Mouse (Mus musculus): ENCODE results near the gene Irf2.
A peak's percentile ranks its signal among the peaks of the same experiment; 100 is the strongest.

Irf2 gene

DNA sequence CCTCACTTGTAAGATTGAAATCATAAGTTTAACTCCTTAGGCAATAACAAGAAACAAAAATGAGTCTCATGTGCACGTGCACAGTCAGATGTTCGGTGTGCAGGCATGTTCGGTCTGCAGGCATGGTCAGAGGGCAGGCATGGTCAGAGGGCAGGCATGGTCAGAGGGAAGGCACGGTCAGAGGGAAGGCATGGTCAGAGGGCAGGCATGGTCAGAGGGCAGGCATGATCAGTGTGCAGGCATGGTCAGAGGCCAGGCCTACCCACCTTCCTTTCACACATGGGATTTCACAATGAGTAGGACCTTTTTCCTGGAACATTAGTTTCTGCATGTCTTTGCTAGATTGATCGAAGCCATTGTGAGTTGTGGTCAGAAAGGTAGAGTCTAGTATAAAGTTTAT lies 65.2 kb downstream of the Irf2 start:
- no peak for DNase-seq

DNA sequence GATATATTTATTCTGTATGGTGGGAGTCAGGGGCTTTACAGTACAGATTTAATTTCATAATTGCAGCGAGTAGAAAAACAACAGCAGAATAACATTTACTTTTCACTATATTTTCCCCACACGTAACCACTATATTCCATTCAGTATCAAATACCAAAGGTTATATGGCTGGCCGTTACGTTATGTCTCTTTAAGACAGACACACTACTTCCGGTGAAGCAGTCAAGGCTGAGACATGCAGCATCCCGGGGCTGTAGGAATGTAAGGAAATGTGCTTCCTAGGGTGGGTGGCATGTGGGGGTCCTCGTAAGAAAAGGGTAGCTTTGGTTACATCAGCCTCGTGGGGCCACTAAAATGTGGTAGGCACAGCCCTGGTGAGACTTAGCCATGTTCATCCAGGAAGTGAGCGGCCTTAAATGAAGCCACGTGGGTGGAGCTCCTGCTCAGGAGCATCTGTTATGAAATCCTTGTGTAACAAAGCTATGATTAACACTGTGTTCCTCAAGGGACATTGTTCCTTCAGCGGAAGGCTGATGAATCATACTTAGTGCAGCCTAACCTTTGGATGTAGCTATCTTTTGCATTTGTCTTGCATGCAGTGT lies 71.6 kb downstream of the Irf2 start:
- DNase-seq: peak; percentile 38

DNA sequence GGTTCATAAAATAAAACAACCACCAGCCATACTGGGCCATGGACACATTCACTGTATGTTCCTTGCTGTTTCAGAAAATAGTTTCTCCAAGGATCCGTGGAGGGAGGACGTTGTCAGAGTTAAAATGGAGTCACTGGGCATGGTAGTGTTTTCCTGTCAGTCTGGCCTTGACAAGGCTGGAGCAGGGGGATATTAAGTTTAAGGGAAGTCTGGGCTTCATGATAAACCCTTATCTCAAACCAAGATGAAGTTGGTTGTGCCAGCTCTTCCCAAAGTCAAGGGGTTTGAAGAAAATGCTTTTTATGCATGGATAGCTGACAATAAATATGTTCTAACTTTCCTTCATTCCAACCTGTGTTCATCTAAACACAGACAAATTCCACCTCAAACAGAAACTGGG lies 72.4 kb downstream of the Irf2 start:
- DNase-seq: no peak

- no peak for DNase-seq
Measured at GRCm38 (mm10) chr8:46812966-46813365, 73.4 kb downstream of the Irf2 start.

GRCm38 (mm10) chr8:46818106-46818989 lies 78.8 kb downstream of the Irf2 start:
- no peak for DNase-seq

GRCm38 (mm10) chr8:46818990-46819288 lies 79.4 kb downstream of the Irf2 start:
- DNase-seq: no peak

DNA sequence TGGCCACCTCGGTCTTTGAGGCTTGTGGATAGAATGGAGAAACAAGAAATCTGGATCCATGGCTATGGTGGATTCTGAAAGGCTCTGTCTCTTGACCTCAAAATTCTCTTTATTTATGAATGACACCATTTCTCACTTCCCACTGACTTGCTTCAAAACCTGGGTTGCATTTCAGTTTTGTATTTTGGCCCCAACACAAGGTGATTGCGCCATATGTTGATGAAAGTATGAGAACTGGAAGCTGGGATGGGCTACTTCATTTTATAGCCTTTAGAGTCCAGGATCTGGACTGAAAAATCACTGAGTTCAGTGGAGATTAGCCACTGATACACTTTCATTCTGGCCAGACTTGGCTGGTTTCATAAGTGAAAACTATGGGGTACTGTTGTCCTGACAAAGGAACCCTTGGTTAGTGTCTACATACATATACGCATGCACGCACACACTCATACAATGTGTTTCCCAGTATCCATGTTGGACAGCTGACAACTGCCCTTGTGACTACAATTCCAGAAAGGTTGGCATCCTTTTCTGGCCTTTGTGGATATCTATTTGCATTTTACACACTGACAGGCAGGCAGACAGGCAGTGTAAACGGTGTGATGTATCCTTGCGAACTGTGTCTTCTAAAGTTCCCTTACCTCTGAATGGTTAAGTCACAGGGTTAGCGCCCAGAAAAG lies 89.3 kb downstream of the Irf2 start:
- no peak for DNase-seq

GRCm38 (mm10) chr8:46829414-46830111 lies 90.0 kb downstream of the Irf2 start:
- DNase-seq: no peak

- peak; percentile 47 for DNase-seq
Measured at GRCm38 (mm10) chr8:46830112-46830855, 90.8 kb downstream of the Irf2 start.

GRCm38 (mm10) chr8:46831916-46832315 lies 92.4 kb downstream of the Irf2 start:
- no peak for DNase-seq

DNA sequence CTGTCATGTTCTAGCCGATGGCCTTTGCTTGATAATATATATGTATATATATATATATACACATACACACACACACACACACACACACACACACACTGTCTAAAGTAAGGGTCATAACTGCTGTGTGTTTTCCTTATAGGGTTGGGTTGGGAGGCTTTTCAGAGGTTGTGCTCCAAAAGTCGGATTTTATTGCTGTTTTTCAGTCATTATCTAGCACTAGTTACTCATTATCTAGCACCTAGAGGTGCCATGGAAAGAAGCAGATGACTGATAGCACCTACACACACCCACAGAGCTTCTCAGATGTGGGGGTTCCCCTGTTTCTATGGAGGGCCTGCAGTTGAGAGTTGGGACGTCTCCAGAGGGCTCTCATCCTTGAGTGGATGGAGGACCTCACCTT lies 92.9 kb downstream of the Irf2 start:
- DNase-seq: no peak

DNA sequence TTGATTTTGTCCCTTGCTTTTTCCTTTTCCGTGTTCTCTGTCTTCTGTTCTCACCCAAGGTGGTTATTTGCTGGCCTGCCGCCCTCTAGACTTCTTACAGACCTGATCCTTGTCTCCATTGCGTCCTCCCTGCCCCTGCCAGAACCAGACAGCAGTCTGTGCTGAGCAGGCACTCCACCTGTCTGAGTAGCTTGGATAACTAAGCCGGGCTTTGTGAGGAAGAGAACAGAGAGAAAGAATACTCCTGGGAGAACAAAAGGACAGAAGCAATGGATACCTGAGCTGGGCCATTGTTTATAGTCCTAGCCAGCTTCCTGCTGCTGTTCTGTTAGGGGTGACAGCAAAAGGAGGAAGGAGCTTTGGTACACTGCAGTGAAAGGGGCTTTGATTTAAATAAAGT lies 94.2 kb downstream of the Irf2 start:
- DNase-seq: no peak

DNA sequence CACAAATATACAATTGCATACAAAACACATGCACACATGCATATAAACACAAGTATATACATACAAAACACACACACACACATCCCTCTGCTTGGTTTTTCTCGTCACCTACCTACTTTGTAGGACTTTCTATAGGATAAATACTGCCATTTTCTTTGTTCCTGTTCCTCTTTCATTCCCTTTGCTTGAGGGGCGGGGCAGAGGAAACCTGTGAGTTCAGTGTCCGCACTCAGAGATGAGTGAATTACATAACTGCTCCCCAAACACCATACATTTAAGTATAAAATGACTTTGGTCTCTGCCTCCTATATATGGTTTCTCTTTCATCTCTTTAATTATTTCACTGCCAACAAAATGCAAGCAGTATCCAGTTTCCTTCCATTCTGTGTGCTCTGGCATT lies 94.9 kb downstream of the Irf2 start:
- DNase-seq: no peak

- no peak for DNase-seq
Measured at GRCm38 (mm10) chr8:46836011-46836652, 96.6 kb downstream of the Irf2 start.

DNA sequence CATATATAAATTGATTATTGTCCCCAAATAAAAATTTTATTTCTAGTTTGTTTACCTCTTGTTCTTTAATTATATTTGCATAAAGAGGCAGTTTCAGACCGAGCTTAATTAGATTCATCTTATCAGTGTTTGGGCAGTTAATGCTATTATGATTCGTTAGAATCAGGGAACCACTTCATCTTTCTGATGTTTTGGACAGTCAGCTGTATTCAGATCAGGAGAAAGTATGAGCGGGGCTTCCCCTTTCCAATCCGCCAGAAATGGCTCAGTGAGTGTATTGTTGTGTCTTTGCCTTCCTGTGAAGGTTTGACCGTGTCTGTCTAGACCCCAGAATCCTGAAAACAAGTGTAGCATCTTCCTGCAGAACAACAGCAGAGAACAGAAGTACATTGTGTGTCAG lies 97.4 kb downstream of the Irf2 start:
- DNase-seq: no peak

DNA sequence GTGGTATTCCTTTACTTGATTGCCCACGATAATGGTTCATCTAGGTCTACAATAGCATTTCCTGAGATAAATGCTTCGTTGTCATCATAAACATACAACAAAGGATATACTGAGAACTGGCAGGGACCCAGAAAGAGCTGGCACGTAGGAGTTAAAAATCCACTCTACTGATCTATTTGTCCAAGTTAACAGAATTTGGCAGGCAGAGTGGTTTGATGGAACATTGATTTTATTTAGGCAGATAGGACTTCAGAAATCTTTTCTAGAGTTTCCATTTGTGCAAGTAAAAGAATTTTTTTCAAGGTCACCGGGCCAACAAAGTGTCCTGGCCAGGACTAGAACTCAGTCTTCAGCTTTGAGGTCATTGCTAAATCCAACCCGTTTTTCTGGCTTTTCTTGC lies 98.5 kb downstream of the Irf2 start:
- no peak for DNase-seq

- DNase-seq: no peak
Measured at GRCm38 (mm10) chr8:46840390-46840789, 100.9 kb downstream of the Irf2 start.

- DNase-seq: no peak
Measured at GRCm38 (mm10) chr8:46840791-46841190, 101.3 kb downstream of the Irf2 start.

DNA sequence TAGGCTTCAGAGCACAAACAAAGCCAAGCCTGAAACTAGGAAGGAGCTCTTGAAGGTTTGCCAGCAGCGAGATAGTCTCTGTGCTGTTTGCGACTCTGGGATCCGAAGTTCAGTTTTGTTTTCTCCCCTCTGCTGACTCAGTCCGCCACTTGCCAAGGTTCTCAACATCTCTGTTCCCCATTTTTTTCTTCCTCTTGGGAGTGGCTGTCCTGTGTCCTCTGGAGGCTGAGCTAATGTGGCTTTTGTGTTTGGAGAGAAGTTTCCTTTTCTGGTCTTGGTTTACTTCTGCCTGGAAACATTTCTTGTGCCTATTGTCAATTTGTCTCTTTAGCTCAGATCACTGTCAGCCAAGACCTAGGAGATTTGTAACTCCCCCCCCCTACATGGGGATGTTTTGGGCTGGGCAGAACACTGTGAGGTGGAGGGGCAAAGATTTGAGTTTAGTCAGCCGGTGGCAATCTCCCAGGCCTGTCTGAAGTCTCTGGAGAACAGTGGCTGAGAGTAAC lies 103.2 kb downstream of the Irf2 start:
- DNase-seq: peak; percentile 85

DNA sequence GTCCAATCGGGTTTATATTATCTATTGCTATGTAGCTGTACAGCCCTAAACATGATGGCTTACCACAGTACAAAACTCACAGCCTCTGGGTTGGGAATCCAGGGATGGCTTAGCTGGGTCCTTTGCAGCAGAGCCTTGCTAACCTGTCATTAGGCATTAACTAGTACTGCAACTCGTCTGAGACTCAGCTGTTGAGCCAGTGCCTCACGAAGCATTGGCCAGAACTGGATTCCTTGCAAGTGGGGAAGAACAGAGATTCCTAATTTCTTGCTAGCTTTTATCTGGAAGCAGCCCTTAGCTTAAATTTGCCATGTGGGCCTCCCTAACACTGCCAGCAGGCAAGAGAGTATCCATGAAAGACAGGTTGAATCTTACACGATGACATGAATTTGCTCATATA lies 104.3 kb downstream of the Irf2 start:
- DNase-seq: no peak

DNA sequence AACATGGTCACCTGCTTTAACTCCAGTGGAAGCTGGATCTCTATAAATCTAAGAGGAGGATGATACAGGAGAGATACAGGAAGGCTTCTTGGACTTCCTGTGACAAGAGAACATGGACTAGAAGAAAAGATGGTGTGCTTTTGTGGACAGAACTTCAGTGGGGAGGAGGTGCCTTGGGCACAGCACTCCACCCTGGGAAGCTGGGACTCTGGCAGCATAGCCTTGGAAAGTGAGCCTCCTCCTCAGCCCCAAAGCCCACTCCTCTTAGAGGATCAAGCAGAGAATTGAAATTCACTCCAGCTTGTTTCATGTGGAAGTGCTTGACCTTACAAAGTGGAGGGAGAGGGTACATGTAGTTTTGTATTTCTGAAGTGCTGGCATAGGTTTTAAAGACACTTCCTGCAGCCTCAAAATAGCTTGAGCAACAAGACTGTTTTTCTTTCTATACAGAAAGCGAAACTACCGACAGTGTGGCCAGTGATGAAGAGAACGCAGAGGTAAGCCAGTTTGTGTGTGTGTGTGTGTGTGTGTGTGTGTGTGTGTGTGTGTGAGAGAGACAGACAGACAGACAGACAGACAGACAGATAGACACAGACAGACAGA lies 104.9 kb downstream of the Irf2 start:
- DNase-seq: peak; percentile 41
